Mouse (Mus musculus) lung, embryonic 14.5 days (tissue): ENCODE results near the gene Znfx1. TPM values are rescaled to one million over a fixed set of nuclear protein-coding genes. Genes with fewer than 3 reads are reported as not detected.

ENCODE experiments used
- ATAC-seq: fragments of 200-750 bp; cut with Nextera tagmentation; 2 replicates; pipeline ENCODE4 v1.8.0; 2017; ENCODE audit warnings: mild to moderate bottlenecking, moderate TSS enrichment, moderate library complexity; ENCODE audit not compliant: insufficient read depth
- DNase-seq: peaks from one replicate; pipeline ENCODE4 v3.0.0-alpha.2; 2015
- H3K27ac ChIP-seq: fragments of 300-500 bp; sonication (generic); 2 replicates; pipeline ENCODE4 v1.5.1; 2014; ENCODE audit warnings: low read depth, mild to moderate bottlenecking, moderate library complexity
- H3K27me3 ChIP-seq: fragments of 300-500 bp; sonication (generic); 2 replicates; pipeline ENCODE4 v1.6.1; 2014; ENCODE audit warnings: low read length, control low read depth; ENCODE audit not compliant: insufficient read depth
- H3K36me3 ChIP-seq: fragments of 300-500 bp; sonication (generic); 2 replicates; pipeline ENCODE4 v1.6.1; 2014; ENCODE audit warnings: control low read depth; ENCODE audit not compliant: insufficient read depth
- H3K4me1 ChIP-seq: fragments of 300-500 bp; sonication (generic); 2 replicates; pipeline ENCODE4 v1.6.1; 2014; ENCODE audit warnings: antibody characterized with exemption, control low read depth; ENCODE audit not compliant: insufficient read depth
- H3K4me2 ChIP-seq: fragments of 300-500 bp; sonication (generic); 2 replicates; pipeline ENCODE4 v1.6.1; 2014; ENCODE audit warnings: mild to moderate bottlenecking
- H3K4me3 ChIP-seq: fragments of 300-500 bp; sonication (generic); 2 replicates; pipeline ENCODE4 v1.5.1; 2014; ENCODE audit warnings: low read depth, low read length
- H3K9ac ChIP-seq: fragments of 300-500 bp; sonication (generic); 2 replicates; pipeline ENCODE4 v1.6.1; 2014
- H3K9me3 ChIP-seq: fragments of 300-500 bp; sonication (generic); 2 replicates; pipeline ENCODE4 v1.6.1; 2016; ENCODE audit warnings: low read depth, low read length, control low read depth
- CTCF ChIP-seq: IDR thresholded peaks from 2 replicates; pipeline ENCODE4 v1.5.1; 2016; ENCODE audit warnings: antibody characterized with exemption, low read depth
- WGBS: fragments of 180-500 bp; shearing (Covaris S2); extraction: QIAGEN DNeasy Blood & Tissue Kit; methylation state at CpG from one replicate; pipeline ENCODE4 v1.1.7; 2014; 5-methylcytosine and 5-hydroxymethylcytosine counted together
- polyA plus RNA-seq: library from polyadenylated mRNA; unstranded; fragments of >200 nt; fragmentation: Nextera tagmentation; extraction: Ambion mirVana; gene quantifications from 2 replicates; pipeline ENCODE4 v1.2.1, GENCODE M21; 2014

The Znfx1 gene
- polyA plus RNA-seq, 1 experiment from 2014 or later = 7.0 TPM

DNA sequence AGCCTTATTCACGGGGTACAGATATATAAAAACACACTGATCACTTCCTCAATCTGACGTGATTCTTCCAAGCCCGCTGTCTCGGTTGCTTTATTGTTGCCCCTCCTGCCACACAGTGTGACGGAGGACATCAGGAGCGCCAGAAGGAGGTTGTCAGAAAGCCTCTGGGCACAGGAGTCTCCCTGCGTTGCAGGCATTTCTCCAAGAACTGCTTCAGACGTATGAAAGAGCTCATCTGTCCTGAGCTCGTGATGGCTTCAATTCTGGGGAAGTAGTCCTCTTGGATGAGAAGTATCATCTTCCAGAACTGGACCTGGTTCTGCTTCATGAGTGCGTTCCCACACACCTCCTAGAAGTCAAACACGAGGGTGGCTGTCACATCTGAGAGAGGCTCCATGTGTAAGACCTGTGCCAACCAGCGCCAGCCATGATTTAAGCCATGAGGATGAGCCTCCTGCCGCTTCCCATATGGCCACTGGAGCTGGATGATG is 55.8 kb downstream of the Znfx1 start:
- DNase-seq (no peak), ATAC-seq (no peak)
- WGBS = 65% methylated on average over 13 of the region's 13 CpGs
- no peaks in the 10 kb centered on the region for H3K27me3 ChIP-seq
- no peak overlapping the region for H3K27ac ChIP-seq
- no peak overlapping the region for H3K4me2 ChIP-seq
- H3K4me3 ChIP-seq = no peak overlapping the region
- no peak overlapping the region for H3K9ac ChIP-seq
- TF ChIP-seq CTCF = no peak
- H3K36me3 ChIP-seq = no peaks in the 10 kb centered on the region
- no peaks in the 10 kb centered on the region for H3K4me1 ChIP-seq
- no peaks in the 10 kb centered on the region for H3K9me3 ChIP-seq

DNA sequence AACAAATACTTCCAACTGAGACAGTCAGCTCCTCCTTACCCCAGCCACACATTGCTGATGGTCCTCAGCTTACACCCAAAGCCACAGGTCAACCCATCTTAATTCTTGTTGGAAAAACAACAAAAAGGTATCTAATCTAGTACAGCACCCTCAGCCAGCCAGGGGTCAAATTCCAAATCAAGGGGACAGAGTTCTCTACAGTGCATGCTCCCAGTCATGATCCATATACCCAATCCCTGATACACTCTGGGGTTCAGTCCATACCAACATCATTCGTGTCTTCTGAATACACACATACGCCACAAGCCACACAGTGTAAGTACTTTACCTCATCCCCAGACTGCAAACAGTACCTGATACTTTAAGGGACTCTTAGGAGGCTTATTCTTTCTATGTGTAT is 56.5 kb downstream of the Znfx1 start:
- Histone ChIP-seq H3K27me3 (no peaks in the 10 kb centered on the region), H3K4me3 (no peak overlapping the region), H3K9ac (no peak overlapping the region), H3K4me1 (no peaks in the 10 kb centered on the region), H3K4me2 (no peak overlapping the region), H3K27ac (no peak overlapping the region), H3K9me3 (no peaks in the 10 kb centered on the region), H3K36me3 (no peaks in the 10 kb centered on the region)
- no peak for ATAC-seq
- no peak for TF ChIP-seq CTCF
- no peak for DNase-seq
- WGBS = 83% methylated on average over 2 of the region's 2 CpGs

DNA sequence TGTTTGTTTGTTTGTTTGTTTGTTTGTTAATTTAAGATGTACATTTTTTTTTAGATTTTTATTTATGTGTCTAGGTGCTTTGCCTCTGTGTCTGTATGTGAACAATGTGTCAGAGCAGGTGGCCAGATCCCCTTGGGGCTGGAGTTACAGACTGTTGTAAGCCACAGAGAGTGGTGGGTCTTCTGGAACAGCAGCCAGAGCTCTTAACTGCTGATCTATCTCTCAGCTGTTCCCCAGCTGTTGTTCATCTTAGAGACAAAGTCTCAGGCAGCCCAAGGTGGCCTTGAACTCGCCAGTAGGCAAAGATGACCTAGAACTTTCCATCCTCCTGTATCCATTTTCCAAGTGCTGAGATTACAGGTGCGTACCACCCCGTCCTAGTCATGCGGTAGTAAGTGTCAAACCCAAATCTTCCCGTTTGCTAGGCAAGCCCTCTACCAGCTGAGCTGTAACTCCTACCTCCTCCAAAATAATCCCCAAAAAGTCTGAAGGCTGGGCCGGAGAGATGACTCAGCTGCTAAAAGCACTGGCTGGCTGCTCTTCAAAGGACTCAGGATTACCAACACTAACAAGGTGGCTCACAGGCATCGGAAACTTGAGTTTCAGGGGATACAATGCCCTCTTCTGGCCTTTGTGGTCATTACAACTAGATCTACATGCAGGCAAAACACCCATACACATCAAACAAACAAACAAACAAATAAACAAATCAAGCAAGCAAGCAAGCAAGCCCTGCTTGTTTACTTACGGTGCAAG is 58.5 kb downstream of the Znfx1 start:
- no peaks in the 10 kb centered on the region for H3K27me3 ChIP-seq
- no peaks in the 10 kb centered on the region for H3K4me1 ChIP-seq
- no peak overlapping the region for H3K4me3 ChIP-seq
- 40% methylated on average over 8 of the region's 8 CpGs for WGBS
- DNase-seq (peak; percentile 86), ATAC-seq (no peak)
- H3K36me3 ChIP-seq = no peaks in the 10 kb centered on the region
- H3K9ac ChIP-seq = no peak overlapping the region
- H3K4me2 ChIP-seq = no peak overlapping the region
- no peak overlapping the region for H3K27ac ChIP-seq
- peak; percentile 73 for TF ChIP-seq CTCF
- H3K9me3 ChIP-seq = no peaks in the 10 kb centered on the region

DNA sequence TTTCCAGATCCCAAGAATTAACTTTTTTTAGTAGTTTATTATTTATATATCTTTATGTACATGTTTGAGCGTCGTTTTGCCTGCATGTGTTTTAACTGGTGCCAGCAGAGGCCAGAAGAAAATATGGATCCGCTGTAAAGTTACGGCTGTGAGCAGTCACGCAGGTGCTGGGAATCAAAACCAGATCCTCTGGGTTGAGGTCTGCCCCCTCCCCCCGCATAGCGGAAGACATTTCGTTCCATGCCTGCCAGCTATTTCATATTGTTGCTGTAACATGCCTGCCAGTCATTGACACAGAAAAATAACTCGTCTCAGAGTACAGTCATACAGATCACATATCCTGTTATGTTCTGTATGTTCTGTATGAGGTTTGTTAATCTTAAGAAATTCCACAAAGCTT is 61.3 kb downstream of the Znfx1 start:
- Histone ChIP-seq H3K4me1 (no peaks in the 10 kb centered on the region), H3K9me3 (no peaks in the 10 kb centered on the region), H3K4me2 (no peak overlapping the region), H3K27ac (no peak overlapping the region), H3K4me3 (no peak overlapping the region), H3K9ac (no peak overlapping the region), H3K36me3 (no peaks in the 10 kb centered on the region), H3K27me3 (no peaks in the 10 kb centered on the region)
- no peak for TF ChIP-seq CTCF
- 70% methylated on average over 9 of the region's 9 CpGs for WGBS
- no peak for DNase-seq
- ATAC-seq = no peak

DNA sequence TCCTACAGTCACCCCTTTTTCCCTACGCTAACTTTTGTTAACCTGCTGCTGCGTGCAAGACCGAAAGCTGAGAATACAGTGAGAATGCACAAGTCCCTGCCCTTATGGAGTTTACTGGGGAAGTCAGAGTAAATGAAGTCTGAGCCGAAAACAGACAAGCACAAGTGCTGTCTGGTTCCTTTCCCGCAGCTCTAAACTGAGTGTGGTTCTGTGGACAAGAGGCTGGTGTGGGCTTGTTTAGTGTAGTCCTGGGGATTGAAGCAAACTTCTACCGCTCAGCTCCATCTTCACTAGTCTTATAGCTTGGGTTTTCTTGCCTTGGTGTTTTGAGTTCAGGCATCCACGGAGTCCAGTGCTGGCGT is 66.3 kb downstream of the Znfx1 start:
- WGBS = 33% methylated on average over 8 of the region's 8 CpGs
- H3K9ac ChIP-seq = peak overlapping the region; percentile 97
- no peaks in the 10 kb centered on the region for H3K9me3 ChIP-seq
- peak overlapping the region; percentile 65 for H3K4me2 ChIP-seq
- peak overlapping the region; percentile 91 for H3K4me3 ChIP-seq
- no peaks in the 10 kb centered on the region for H3K36me3 ChIP-seq
- H3K4me1 ChIP-seq = peaks cover 4% of the 10 kb centered on the region; the same call in 1 of the 2 replicates
- ATAC-seq (peak; percentile 23), DNase-seq (no peak)
- peak overlapping the region; percentile 82 for H3K27ac ChIP-seq
- H3K27me3 ChIP-seq = no peaks in the 10 kb centered on the region
- no peak for TF ChIP-seq CTCF

DNA sequence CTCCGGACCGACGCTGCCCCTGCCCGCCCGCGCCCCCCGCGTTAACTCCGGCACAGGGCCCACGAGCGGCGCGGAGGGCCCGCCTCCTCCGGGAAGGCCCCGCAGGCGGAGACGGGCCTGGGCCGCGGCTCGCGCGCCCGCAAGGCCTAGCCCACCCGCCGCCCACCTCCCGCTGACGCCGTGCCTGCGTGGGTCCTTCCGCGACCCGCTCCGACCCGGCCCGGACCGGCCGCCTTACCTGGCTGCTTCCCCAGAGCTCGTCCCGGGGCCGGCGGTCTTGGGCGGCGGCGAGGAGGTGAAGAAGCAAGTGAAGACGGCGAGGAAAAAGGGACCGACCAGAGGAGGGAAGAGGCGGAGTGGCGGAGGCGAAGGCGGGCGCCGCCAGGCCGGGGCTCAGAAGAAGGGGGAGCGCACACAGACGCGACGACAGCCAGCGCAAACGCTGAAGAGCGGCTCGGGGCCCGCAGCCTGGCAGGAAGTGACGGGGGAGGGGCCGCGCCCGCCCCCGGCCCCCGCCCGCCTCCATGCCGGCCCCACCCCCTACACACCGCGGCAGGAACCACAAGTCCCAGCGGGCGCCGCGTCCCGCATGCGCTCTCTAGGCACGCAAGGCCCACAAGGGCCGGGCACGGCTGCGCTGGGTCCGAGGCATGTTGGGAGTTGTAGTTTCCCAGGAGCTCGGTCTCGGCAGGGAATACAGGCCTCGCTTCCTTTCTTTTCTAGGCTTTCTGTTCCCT is 66.9 kb downstream of the Znfx1 start, which contains the start of gene Stau1:
Gene Stau1 (minus strand): TSS at position 504 of the 737 bp plus-strand sequence.
- peak within 1 kb of the TSS; percentile 97 for H3K27ac ChIP-seq
- DNase-seq (peak; percentile 99), ATAC-seq (peak; percentile 100)
- TF ChIP-seq CTCF = no peak
- no peaks in the 10 kb centered on the region for H3K9me3 ChIP-seq
- H3K27me3 ChIP-seq = no peaks in the 10 kb centered on the region
- peak within 1 kb of the TSS; percentile 97 for H3K9ac ChIP-seq
- H3K4me1 ChIP-seq = peaks cover 4% of the 10 kb centered on the region; the same call in 1 of the 2 replicates
- H3K36me3 ChIP-seq = no peaks in the 10 kb centered on the region
- peak within 1 kb of the TSS; percentile 95 for H3K4me2 ChIP-seq
- peak within 1 kb of the TSS; percentile 91 for H3K4me3 ChIP-seq
- under 1% methylated on average over 77 of the region's 88 CpGs for WGBS
